Mouse (Mus musculus) adrenal gland, adult 10 weeks (tissue): ENCODE results near the gene Patl1. TPM values are rescaled to one million over a fixed set of nuclear protein-coding genes. Genes with fewer than 3 reads are reported as not detected.

Experiments used
- polyA plus RNA-seq: library from polyadenylated mRNA; stranded (reverse); fragments of 350-450 nt; fragmentation: Illumina TruSeq; extraction: RNeasy Lipid Tissue Mini Kit (QIAGEN cat#74804); gene quantifications from one replicate; pipeline ENCODE4 v1.2.3, GENCODE M21; 2014; ENCODE audit warnings: low read depth, low replicate concordance

Gene Patl1
- polyA plus RNA-seq, result 39.1 TPM

DNA sequence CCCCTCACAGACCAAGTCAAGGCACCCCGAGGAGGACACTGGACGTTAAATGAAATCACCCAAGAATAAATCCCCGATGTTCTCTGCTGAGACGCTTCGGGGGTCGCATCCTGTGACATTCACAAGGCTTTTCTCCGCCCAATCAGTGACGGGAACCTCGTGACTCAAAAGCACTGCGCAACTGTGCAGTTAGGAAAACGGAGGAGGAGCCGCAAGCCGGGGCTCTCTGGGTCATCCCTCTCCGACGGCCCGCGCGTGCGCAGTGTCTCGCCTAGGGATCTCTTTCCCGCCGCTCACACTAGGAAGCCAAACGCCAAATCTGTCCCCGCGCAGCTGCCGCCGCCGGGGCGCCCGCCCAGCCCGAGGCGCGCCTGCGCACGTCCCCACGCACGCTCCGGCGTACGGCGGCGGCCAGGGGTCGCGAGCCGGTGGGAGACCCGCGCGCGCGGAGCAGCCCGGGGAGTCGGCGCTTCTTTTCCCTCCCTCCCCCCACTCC, at the start of gene Patl1:
Gene Patl1, plus strand, starts transcription at position 363 of the 496 bp plus-strand sequence.

DNA sequence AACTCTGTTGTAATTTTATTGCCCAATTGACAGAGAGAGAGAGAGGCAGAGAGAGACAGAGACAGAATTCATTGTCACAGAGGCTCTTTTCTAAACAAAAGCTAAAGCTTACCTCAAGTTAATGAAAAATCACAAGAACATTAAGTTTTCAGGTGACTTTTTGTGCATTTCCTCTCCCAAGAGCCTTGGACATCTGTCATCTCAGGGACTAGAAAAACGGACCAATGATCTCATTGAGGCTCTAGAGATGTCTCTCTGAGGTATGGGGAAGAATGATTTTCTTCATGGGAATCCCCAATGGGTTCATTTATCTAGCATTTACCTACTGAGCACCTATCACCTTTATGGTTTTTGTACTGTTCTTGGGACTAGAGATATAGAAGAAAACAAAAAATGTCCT, 37.2 kb upstream of the Patl1 start, which contains the start of gene Olfr1419:
Gene Olfr1419, minus strand, starts transcription at position 101 of the 400 bp plus-strand sequence.

GRCm38 (mm10) chr19:11886265-11886664, 25.9 kb upstream of the Patl1 start, which contains the start of gene Olfr1420:
Gene Olfr1420 (plus strand): TSS chr19:11886565.

DNA sequence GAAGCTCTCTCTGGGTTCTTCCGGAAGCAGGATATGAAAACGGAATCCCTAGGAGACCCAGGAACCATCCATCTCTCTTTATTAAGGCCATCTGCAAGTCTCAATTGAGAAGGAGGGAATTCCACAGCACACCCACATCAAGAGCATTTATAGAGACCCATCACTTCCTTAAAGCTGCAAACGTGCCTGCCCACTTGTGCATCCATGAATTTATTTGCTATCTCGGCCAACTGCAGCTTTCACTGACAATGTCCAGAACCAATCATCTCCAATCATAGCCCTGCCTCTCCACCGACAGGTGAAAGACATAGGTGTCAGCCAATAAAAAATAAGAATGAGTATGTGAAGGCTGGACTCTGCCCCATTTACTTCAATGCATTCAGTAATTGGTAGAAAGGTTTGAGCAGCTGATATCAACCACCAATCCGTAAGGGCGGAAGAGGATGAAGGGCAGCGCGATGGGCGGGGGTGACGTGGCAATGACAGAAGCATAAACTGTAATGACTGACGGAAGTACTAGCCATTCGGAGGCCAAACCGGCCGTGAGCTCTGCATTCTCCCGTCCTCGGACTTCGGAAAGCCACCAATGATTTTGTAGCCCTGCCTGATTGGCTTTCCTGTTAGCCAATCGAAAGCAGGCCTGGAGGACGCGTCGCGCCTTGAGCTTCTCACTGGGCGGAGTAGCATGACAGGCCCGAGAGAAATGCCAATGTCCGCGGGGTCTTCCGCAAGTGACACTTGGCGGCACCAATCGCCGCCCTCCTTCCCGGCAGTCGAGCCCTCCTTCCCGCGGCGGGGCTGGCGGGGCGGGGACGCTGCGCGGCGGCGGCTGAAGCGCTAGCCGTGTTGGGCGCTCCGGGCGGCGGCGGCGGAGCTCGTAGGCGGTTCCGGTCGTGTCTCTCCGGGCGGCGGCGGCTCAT, 53.1 kb downstream of the Patl1 start, which contains the start of gene Osbp:
Gene Osbp, plus strand, starts transcription at position 919 of the 920 bp plus-strand sequence.

Other genes starting within 250 kb of the Patl1 start
- 3.4 TPM for gene Oosp1, start 221.2 kb upstream of the Patl1 start, polyA plus RNA-seq
- not detected for gene Oosp3, start 215.3 kb upstream of the Patl1 start, polyA plus RNA-seq
- gene Gif, start 164.8 kb upstream of the Patl1 start, polyA plus RNA-seq, result not detected
- gene Mrpl16, start 142.0 kb upstream of the Patl1 start, polyA plus RNA-seq, result 58.3 TPM
- gene Stx3, start 93.0 kb upstream of the Patl1 start, polyA plus RNA-seq, result 17.1 TPM
- gene Olfr1417, start 73.2 kb upstream of the Patl1 start, polyA plus RNA-seq, result not detected
- gene Olfr1418, start 51.3 kb upstream of the Patl1 start, polyA plus RNA-seq, result not detected
- not detected for gene Olfr1419, start 37.3 kb upstream of the Patl1 start, polyA plus RNA-seq
- not detected for gene Olfr1420, start 25.8 kb upstream of the Patl1 start, polyA plus RNA-seq
- 51.8 TPM for gene Osbp, start 53.5 kb downstream of the Patl1 start, polyA plus RNA-seq
- not detected for gene Olfr1423, start 128.9 kb downstream of the Patl1 start, polyA plus RNA-seq
- not detected for gene Olfr1424, start 150.3 kb downstream of the Patl1 start, polyA plus RNA-seq
- gene Olfr1425, start 165.3 kb downstream of the Patl1 start, polyA plus RNA-seq, result not detected
- gene Olfr1426, start 179.6 kb downstream of the Patl1 start, polyA plus RNA-seq, result not detected
- gene Olfr1427, start 190.9 kb downstream of the Patl1 start, polyA plus RNA-seq, result not detected
- not detected for gene Olfr1428, start 203.5 kb downstream of the Patl1 start, polyA plus RNA-seq
- not detected for gene Olfr76, start 210.8 kb downstream of the Patl1 start, polyA plus RNA-seq